Mouse (Mus musculus) kidney, postnatal 4 days (tissue): ENCODE data around the gene Atm.

ENCODE experiments used
- DNase-seq, 2 experiments: peaks; one replicate each; pipeline ENCODE4 v3.0.0; 2021; ENCODE audit warnings: mixed read lengths in 2 of 2

Gene Atm

DNA sequence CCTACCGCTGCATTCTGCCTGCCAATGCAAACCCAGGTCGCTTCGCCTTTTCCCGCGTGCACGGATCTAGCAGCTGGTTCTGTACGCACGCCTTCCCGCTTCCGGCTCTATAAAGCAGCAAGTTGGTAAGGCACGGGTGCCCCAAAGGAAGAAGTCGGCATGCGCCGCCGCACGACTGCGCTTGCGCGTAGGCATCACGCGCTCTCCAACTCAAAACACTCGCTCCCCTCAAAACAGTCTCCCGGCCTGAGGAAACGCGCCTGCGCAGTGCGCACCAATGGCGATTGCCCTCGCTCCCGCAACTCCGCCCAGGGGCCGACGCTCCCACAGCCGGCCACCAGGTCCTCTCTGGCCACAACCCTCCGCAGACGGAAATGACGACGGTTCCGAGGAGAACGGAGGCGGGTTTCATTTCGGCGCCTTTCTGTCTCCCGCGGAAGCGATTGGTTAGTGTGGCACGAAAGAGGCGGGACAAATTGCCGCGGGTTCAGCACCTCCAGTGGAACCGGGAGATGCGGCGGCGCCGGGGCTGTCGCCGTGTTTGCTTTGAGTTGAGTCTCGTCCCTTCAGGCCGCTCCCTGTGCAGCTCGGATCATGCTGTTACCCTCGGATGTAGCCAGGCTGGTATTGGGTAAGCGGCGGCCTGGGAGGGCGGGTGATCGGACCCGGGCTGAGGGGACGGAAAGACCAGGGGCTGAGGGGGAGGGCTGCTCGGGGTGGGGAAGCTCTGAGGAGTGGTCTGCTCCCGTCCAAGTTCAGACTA lies at the start of gene Atm, which contains the start of gene Npat:
Gene Atm, minus strand, starts transcription at position 183 of the 763 bp plus-strand sequence.
Gene Npat, plus strand, starts transcription at position 490 of the 763 bp plus-strand sequence.
- DNase-seq: peak; percentile 99 to 100

DNA sequence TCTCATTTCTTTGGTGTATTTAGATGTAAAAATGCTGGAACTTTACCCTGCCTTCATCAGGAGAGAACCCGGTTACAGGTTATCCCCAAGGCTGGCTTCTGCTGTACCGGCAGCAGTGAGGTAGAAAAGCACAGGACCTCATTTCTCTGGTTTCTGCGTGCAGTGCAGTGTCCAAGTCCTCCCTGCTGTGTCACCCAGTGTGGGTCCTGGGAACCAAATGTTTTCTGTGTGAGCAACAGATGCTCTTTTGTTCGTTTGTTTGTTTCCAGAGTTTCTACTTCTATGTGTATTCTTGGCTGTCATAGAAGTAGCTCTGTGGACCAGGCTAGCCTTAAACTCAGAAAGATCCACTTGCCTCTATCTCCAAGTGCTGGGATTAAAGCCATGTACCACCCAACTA lies 45.3 kb upstream of the Atm start:
- DNase-seq: no peak

DNA sequence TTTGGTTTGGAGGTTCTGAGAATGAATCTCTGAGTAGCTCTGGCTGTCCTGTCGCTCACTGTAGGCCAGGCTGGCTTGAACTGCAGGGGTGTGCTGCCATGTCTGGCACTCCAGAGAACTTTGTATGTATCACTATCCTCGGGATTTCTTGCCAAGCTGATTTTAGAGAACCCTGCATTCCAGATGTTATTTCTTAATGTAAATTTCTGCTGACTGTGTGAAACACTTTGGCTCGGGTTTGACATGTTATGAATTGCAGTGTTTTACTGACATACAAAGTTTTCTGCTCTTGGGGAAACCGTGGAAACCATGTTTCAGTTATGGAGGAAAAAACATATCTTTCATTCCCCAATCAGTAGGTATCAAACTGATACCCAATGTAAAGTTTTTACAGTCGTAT lies 39.2 kb upstream of the Atm start:
- DNase-seq: no peak

DNA sequence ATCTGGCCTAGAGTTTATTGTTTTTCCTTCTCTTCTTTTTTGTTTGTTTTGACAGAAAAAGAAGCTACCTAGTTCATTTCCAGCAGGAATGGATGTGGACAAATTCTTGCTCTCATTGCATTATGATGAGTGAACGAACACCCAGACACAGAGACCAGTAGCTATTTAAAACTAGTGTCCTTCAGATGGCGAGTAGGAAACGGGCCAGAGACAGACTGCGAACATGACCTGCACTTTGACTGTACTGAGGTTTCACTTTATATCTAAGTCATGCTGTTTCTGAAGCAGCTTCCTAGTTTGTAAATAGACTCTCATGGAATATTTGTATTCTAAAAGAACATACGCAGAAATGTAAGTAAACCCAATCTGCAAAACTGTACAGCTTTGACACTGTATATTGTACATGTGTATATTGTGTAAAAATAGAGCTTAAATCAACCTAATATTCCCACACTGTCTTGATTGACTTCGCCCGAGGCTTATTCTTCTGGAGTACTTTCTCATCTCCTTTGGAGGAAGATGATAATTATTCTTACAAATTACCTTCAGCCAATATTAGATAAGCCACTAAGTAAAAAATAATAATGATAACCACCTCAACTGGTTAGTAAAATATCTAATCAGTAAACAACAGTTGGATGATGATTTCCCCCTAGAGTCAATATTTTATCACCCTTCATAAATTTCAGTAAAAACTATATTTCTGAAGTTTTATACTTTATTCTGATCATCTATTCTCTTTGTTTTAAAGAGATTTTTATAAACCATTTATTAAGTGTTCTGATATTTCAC lies 36.2 kb upstream of the Atm start:
- no peak for DNase-seq

DNA sequence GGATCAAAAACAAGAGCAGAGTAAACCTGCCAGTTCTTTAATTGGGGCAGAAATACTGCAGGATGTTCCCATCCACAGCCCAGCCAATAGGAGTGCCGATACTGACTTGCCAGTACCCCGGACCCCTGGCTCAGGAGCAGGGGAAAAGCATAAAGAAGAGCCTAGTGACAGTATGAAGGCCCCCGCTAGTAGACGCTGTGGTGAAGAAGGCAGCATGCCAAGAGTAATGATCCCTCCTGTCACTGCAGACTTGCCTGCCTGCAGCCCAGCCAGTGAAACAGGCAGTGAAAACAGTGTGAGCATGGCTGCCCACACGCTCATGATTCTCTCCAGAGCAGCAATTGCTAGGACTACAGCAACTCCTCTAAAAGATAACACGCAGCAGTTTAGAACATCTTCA lies 34.1 kb upstream of the Atm start:
- peak; percentile 15 to 33 for DNase-seq

DNA sequence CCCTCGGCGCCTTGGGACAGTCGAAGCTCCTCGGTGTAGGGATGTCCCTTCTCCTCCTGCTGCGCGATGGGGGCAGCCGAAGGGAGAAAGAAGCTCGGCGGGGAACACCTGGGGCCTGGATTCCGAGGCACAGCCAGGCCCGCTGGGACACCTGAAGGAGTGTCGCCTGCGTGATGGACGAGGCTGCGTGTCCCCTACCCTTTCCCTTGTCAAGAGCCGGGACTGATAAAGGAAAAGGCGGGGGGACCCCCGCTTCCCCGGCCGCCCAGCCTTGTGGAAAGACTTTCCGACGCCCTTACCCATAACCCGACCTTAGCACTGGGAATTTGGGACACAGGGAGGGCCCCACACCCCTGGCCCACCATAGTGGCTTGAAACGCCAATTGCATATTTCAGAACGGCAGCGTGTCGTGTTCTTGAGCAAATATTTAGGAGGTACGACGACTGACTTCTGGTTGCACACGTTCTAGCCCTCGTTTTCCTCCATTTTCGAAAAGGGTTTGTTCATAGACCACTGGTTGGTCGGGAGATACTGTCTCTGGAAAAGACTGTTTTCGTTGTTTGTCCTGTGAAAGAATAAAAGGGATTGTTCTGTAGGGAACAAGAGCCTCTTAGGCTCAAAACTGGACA lies 911 bp upstream of the Atm start:
- no peak for DNase-seq

DNA sequence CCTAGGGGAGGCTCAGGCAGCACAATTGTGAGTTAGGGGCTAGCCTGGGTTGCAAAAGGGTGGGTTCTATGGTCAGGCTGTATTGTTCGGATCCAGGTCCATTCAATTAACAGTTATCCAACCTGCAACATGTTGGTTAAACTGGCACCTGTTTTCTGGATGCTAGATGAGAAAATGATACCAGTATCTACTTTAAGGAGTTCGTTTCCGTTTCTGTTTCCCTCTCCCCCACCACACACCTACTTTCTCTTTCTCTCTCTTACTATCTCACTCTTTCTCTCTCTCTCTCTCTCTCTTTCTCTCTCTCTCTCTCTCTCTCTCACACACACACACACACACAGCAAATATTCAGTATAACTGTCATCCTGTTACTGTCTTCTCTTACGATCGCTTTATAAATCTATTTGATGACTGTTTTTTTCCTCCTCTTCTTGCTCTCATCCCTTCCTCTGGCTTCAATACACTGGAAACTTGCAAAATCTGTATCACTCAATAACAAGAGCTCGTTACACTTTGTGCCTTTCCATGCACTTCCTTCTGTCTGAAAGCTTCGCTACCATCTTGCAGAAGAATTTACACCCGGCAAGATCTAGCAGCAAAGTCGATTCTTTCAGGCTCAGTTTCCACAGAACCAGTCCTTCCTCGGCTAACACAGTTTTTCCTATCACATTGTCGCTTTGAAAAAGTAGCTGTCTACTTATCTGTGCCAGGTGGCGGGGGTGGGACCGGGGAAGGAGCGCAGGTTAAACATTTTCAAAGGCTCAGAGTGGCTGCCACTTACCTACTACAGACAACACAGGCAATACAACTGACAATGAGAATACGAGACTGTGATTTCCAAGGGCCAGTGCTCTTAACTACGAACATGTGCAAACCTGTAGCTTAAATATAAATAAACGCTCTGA lies 872 bp downstream of the Atm start:
- DNase-seq: peak; percentile 14 to 32

DNA sequence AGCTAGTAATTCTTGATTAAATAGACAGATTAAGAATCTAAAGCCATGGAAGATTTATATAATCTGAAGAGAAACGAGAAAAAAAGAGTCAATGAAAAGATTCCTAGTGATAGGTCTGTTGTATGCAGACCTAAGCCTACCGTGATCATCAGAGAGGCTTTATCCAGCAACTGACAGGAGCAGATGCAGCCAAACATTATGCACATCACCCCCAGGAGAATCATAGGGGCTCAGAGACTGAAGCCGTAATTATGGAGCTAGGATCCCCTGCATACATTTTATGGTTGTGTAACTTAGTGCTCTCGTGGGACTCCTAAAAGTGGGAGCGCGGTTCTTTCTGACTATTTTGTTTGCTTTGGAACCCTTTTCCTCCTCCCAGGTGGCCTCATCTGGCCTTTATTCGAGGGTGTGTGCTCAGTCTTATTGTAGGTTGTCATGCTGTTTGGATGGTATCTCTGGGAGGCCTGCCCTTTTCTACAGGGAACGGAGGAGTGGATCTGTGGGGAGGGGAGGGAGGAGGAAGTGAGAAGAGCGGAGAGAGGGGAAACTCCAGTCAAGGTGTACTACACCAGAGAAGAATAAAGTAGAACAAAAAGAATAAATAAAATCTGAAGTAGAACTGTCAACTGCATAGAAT lies 19.0 kb downstream of the Atm start:
- DNase-seq: no peak

DNA sequence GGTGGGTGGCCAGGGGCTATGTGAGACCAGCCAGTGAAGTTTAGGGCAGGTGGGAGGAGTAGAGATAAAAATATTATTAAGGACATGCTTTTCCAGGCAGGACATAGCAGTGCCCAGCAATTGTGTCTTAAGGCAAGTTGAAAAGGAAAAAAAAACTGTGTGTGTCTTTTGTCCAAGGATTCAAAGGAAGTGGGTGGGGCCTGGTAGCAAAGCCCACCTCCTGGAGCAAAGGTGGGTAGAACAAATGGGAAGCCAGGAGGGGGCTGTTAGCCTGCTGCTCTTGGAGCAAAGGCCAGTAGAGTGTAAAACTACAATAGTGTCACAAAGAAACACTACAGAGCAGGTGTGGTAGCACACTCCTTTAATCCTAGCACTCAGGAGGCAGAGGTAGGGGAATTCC lies 22.4 kb downstream of the Atm start:
- no peak for DNase-seq

DNA sequence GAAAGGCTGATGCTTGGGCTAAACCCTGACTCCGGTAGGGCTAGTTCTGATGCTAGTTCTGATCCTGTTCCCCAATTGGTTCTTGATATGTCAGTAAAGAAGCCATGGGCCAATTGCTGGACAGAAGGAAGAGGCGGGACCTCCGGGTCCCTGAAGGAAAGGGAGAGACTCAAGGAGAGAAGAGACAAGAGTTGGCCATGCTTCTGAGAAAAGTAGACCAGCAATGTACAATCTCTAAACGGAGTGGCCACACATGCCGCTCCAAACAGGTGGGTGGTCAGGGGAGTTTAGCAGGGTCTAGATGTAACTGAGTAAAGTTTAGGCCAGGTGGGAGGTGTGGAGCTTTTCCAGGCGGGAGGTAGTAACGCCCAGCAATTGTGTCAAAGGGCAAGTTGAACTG lies 28.5 kb downstream of the Atm start:
- no peak for DNase-seq

DNA sequence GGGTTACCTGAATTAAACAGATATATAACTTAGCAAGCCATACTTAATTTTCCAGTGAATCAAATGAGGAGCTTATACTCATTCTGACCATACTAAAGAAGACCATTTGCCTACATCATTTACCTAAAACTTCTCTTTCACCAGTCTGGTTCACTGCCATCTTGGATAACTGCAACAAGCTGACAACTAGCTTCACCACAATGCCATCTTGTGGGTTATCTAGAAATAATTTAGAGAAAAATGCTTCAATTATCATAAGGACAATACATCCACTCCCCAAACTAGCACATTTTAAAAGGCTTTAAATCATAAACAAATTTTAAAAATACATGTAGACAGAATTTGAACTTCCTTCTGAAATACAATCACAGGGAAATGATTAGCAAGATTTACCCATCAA lies 50.7 kb downstream of the Atm start:
- no peak for DNase-seq

DNA sequence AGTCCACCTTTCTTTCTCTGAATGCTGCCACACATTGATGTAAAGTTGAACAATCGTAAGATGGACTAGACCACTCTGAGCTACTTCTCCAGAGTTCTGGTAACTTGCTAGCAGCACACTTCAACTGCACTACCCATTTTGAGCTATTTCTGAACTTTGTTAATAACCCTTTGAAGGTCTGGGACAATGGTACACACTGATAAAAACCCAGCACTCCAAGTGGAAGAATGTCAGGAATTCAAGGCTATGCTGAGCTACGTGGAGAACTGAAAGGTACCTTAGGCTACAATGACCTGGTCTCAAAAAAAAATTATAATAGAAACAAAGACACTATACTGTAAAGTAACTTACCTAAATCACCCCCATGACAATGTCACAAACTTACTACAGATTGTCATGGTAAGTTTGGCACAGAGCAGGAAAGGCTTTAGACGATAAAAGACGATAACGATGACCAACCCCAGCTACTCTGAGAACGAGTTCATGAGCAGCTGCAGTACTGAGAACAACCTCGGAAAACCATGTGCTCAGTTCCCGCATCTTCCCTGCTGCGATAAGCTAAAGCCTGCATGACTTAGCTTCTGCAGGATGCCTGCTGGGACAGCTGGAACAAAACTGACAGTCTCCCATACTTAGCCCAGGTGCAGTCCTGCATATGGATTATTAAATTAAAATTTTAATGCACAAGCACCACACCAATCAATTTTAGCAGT lies 63.6 kb downstream of the Atm start:
- no peak for DNase-seq

DNA sequence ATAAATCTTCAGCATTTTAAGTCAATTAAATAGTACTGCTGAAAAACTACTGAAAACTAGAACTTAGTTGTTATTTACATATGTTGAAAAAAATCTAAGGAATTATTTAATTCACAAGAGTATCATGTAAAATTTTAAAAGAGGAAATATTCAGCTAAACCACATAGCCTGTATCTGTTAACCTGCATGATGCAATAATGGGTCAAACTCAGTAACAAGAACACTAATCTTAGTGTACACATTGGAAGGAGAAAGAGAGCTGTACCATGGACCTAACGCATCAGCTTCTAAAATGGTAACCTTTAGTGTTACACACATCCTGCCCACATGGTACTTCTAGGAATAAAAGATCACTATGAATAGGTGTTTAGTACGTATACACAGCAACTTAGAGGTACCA lies 84.5 kb downstream of the Atm start:
- no peak for DNase-seq

DNA sequence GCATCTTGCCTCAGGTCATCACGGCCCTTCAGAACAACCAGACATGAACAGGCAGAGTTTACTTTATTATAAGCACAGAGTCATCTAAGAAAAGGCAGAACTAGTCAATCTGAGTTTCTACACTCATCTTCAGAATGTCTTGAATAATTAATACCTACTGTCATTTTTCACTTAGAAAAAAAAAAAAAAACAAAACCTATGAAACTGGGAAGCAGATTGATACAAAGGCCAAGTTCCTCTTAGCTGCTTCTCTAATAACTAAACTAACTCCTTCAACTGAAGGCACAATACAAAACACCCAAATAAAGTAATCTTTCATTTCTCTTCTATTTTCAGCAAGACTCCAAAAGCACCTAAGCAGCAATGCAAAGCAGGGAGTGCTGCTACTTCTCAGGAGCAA lies 85.9 kb downstream of the Atm start:
- no peak for DNase-seq

DNA sequence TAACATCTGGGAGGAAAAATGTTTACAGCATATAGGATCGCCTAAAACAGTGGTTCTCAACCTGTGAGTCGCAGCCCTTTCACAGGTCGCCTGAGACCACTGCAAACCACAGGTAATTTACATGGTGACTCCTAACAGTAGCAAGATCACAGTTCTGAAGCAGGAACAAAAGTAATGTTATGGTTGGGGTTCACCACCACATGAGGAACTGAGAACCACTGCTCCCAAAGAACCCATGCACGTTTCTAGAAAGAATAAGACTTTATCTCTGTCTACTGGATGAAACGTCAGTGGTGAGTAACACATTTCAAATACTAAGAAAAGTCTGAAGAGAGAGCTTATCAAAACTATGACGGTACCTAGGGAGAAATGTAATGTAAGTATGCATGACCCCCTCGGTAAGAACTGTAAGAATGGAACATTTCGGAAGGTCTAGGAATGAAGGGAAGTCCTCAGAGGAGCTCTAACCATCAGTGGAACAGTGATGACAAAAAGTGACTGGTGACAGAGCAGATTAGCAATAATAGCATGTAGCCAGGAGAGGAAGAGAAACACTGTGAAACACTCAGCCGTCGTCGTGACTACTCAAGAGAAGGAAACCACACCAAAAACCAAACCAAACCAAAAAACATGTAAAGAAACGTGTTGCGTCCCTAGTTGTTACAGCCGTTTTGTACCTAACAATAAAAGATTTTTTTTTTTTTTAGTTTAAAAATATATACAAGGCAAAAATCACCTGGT lies 100.5 kb downstream of the Atm start:
- no peak for DNase-seq

DNA sequence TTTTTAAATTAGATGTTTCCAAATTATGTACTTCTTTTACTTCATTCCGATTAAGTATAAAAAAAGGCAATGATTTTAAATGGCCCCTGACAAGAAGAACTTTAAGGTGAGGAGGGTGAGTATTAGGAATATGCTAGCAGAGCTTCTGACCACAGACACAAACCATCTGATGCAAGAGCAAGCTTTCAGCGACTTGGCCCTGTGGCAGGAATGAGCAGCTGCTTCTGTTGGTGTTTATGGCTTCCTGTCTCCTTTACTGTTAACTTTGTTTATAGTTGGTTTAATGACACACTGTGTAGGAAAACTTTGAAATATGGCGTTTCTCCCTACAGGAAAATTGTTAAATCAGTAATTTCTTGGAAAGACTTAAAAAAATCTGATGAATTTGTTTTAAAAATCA lies 108.9 kb downstream of the Atm start:
- peak; percentile 51 to 61 for DNase-seq

DNA sequence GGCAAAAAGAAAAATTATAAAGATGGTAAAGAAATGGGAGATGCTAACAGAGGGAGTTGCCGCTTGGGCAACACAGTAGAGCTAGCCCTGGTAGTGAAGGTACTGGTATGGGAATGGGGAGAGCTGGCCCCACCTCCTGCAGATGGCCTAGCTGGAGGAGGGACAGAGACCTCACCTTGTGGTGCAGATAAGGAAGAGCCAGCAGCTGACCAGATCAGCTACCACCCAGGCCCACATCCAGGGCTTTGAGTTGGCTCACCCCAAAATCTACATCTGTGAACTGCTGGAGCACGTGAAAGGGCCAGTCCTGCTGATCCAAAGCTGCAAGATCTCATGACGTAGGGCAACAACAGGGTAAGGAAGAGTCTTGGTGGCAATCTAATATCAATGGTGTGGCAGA lies 109.8 kb downstream of the Atm start:
- no peak for DNase-seq

DNA sequence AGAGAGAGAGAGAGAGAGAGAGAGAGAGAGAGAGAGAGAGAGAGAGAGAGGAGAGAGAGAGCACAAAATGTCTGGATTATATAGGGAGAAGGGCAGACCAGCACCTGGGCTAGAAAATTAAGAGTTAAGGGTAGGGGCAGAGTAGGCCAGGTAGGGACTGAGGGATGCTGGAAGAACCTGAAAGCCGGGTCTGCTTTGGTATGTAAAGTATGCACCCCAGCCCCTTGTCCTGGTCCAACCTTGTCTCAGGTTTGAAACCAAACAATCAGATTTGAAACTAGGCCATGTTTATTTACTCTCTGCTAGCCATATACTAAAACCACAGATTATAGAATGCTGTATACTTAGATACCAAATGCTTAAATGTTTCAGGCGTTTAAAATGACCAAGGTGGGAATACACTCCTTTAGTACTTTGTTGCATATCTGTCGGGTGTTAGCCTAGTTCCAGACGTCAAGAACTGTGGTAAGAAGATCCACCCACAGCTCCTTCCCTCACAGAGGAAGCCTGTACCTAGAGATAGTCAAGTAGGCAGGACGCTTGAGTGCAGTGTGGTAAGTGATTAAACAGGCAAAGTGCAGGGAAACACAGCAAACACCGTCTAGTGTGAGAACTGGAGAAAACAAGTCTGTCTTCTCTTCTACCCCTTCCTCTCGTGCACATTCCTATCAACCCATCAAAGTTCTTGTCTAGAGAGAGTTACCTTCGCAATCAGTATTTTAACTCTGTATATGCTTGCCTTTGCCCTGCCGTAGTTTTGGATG lies 114.2 kb downstream of the Atm start:
- no peak for DNase-seq

DNA sequence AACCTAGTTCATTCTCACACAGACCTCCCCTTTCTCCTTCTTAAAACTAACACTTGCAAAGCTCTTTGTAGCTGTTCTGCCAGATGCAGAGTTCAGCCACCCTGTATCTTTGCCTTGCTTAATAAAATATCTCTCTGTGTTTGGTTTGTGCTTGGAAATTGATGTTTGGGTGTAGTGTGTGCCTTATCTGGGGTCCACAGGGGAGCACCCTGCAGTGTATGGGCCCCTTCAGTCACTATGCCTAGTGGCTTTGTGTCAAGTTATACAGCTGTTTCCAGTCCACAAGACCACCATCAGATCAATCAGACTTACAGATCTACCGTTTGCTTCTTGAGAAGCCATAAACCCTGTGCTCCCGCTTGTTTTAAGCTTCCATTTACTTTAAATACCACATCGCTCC lies 127.1 kb downstream of the Atm start:
- DNase-seq: no peak

DNA sequence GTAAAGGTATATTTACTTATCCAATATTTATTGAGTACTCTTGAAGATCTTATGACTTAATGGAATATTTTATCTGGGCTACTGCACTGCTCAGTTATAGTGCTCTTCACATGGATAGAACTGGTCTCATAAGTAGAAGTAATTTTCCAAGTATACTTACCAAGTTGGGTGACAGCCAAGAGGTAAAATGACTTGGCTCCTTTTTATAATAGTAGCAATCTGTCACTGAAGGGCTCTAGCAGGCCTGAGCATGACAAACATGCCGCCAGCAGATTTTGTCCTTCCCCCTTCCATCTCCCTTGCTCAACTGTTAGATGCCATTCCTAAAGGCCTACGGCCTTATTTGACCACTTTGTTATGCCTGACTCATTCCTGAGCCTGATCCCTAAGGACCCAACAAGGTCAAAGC lies 127.6 kb downstream of the Atm start:
- DNase-seq: no peak
